Mouse (Mus musculus) left cerebral cortex, postnatal 25 days (tissue): ENCODE data around the gene Hoxc8. TPM values are rescaled to one million over a fixed set of nuclear protein-coding genes. Genes with fewer than 3 reads are reported as not detected.
A peak's percentile ranks its signal among the peaks of the same experiment; 100 is the strongest.

Experiments used
- DNase-seq, 2 experiments: peaks; one replicate each; pipeline ENCODE4 v3.0.0; 2022; ENCODE audit warnings: low spot score in 2 of 2, mixed read lengths in 1 of 2
- intact Hi-C: fragments of 180-260 bp; cut with DNase I; formaldehyde crosslinking; loops from one replicate; pipeline ENCODE4 v1.15.1; 2025
- total RNA-seq, 2 experiments: library from RNA; stranded (reverse); gene quantifications; 2 replicates each; pipeline ENCODE4 v1.2.3; 2021

The Hoxc8 gene
- total RNA-seq, 2 experiments from 2014 or later = not detected

DNA sequence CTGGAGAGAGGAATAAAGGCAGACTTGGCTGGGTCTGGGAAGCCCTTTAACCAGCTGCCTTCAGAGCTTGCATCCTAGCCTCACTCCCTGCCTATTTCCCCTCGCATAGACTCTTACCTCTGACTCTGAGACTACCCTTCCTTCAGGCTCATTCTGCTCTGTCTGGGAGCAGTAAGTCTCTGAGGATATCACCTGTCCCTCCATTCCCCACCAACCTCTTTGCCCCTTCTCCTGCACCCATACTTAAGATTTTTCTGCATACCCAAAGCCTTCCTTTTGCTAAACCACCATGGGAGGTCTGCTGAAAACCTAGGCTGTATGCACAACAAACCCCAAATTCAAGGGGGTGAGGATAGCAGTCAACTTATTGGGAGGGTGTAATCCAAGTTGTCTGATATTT is 10.5 kb upstream of the Hoxc8 start:
- intact Hi-C loops = loop anchor here (10.0 kb wide), 1 partner anchor 285 kb away; no protein-coding TSS in a partner anchor

DNA sequence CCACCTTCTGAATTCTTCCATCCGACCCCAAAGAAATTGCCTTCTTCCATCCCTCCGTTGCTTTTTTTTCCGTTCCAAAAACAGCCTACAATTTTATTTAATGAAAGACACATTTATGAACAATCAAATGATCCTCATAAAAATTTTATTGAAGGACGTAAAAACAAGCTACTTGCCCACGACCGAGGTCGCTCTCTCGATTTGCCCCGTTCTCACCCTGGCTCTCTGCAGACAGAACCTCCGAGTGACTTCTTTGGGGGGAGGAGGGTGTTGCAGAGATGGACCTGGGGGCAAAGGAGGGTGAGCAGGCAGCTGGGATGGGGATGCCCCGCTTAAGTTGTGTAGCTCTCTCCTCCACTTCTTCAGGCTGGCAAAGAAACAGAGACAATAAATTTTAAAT is 10.1 kb upstream of the Hoxc8 start:
- intact Hi-C loops = loop anchor here (10.0 kb wide), 1 partner anchor 286 kb away; no protein-coding TSS in a partner anchor
- DNase-seq = no peak

More for the DNA sequence above, 10.5 kb upstream of the Hoxc8 start:
- DNase-seq = no peak

DNA sequence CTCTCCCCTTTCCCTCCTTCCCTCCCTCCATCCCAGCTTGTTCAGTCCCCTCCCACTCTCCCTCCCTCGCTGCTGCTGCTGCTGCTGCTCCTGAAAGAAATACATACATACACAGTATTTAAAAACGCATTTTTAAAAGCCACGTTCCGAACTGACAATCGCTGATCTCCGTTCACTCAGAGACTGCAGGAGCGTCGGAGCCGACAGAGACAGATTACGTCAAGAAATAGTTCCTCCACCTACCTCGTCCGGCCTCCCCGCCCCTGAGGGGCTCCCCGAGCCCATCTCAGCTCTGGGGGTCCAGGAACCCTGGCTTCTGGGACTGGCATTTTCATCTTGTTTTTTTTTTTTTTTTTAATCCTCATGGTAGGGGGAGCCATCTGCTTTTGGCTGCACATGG is 9.5 kb upstream of the Hoxc8 start:
- no peak for DNase-seq
- intact Hi-C loops = loop anchor here (10.0 kb wide), 1 partner anchor 286 kb away; no protein-coding TSS in a partner anchor

DNA sequence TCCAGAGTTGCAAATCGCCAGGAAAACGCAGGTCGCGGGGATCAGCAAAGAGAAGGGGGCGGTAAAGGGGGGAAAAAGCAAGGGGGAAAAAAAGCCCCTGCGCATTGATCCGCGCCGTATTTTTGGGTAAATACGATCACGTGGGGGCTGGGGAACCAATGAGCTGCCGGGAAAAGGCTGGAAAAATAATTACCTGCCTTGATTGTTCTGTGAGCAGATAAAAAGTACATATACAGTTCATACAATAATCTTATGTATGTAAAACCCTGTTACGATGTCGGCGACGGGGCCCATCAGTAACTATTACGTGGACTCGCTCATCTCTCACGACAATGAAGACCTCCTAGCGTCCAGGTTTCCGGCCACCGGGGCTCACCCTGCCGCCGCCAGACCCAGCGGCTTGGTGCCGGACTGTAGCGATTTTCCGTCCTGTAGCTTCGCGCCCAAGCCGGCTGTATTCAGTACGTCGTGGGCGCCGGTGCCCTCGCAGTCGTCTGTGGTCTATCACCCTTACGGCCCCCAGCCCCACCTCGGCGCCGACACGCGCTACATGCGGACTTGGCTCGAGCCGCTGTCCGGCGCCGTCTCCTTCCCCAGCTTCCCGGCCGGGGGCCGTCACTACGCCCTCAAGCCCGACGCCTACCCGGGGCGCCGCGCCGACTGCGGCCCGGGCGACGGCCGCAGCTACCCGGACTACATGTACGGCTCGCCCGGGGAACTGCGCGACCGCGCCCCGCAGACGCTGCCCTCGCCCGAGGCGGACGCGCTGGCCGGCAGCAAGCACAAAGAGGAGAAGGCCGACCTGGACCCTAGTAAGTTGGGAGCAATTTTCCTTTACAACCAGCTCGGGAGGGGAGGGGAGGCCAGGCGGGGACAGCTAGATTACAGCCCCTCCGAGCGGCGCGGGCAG is 8.8 kb upstream of the Hoxc8 start:
- intact Hi-C loops = loop anchor here (10.0 kb wide), 1 partner anchor 287 kb away; no protein-coding TSS in a partner anchor
- no peak for DNase-seq

DNA sequence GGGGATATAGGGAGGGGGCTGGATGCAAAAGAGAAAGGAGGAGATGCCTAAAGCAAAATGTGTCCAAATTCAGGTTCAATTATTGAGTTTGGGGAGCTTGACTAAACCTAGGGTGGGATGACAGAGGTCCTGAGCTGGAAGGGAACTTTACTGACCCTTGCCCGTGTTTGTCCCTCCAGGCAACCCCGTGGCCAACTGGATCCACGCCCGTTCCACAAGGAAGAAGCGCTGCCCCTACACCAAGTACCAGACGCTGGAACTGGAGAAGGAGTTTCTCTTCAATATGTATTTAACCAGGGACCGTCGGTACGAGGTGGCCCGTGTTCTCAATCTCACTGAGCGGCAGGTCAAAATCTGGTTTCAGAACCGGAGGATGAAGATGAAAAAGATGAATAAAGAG is 6.7 kb upstream of the Hoxc8 start:
- intact Hi-C loops = loop anchor here (10.0 kb wide), 1 partner anchor 289 kb away; no protein-coding TSS in a partner anchor
- DNase-seq = no peak

DNA sequence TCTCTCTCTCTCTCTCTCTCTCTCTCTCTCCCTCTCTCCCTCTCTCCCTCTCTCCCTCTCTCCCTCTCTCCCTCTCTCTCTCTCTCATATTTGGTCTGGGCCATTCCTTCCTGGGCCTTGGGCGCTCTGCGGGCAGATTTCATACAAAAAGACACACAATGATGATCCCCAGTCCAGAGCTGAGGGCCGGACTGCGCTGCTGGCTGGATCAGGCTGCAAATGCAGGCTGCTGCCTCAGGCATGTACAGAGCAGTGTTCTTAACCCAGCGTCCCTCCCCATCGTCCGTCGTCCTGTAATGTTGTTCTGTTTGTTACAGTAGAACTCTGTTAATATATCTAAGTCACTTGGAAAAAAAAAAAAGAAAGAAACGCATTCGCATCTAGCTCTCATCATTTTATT is 5.9 kb upstream of the Hoxc8 start:
- intact Hi-C loops = loop anchor here (10.0 kb wide), 1 partner anchor 290 kb away; no protein-coding TSS in a partner anchor
- DNase-seq = no peak

DNA sequence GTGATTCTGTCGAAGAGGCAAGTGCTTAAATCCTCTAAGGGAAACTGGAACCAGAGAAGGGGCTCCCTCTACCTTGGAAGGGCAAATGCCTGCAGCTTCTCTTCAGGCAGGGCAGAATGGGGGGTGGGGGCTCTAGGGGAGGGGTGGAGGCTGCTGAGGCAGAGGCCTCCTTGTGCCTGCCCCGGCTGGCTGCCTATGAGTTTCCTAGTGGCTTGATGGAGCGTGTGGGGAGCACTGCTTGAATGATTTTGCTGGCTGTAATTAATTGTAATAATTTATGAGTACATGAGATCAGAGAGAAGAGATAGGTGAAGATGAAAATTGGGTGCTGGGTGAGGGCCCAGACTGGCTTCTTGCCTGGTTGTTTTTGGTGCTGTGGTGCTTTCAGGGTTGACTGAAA is 5.5 kb upstream of the Hoxc8 start:
- intact Hi-C loops = loop anchor here (10.0 kb wide), 1 partner anchor 290 kb away; no protein-coding TSS in a partner anchor
- DNase-seq = no peak

DNA sequence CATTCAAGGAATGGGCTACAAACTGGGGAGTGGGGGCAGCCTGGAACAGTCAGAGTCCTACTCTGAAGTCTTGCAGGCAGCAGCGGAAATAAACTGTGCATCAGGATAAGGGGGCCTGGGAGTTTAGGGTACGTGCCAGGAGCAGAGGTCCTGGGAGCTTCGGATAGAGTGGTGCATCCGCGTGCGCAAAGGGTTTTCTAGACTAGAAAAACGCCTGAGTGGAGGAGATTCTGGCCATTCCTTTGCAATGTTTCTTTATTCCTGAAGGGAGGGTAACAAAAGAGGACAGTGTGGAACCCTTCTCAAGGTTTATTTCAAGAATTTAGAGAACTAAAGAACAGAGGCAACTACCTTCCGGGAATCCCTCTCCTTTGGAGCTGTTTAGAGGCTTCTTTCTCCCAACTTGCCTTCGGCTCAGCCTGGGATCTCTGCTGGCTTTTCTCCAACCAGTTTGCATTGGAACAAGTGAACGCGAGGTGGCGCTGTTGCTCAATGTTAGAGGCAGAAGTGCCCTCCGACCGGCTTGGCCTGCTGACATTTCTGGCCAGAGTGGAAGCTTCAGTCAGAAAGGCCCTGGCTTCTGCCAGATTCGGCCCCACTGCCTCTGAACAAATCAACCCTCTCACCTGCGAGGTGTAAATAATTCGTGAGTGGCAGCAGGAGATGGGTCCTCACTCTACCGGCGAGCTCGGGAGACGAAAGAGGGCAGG is 3.1 kb upstream of the Hoxc8 start:
- intact Hi-C loops = loop anchor here (2.0 to 10.0 kb wide), 2 partner anchors 186 to 292 kb away; no protein-coding TSS in a partner anchor
- DNase-seq = peak; percentile 78 to 82

DNA sequence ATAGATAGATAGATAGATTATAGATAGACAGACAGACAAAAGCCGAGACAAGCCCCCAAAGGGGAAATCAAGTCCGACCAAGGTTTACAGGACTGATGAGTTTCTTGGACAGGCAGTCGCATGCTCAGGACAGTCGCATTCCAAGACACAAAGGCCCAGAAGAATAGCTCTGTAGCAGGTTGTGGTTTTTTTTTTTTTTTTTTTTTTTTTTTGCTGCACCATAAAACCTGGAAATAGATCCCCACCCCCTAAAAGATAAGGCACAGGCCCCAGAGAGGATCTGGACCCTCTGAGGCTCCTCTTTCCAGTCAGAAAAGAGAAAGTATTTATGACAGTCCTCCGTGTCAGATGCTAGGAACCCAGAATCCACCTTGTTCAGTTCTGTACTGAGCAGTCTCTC is 2.3 kb upstream of the Hoxc8 start:
- intact Hi-C loops = loop anchor here (10.0 kb wide), 1 partner anchor 293 kb away; no protein-coding TSS in a partner anchor
- DNase-seq = no peak

DNA sequence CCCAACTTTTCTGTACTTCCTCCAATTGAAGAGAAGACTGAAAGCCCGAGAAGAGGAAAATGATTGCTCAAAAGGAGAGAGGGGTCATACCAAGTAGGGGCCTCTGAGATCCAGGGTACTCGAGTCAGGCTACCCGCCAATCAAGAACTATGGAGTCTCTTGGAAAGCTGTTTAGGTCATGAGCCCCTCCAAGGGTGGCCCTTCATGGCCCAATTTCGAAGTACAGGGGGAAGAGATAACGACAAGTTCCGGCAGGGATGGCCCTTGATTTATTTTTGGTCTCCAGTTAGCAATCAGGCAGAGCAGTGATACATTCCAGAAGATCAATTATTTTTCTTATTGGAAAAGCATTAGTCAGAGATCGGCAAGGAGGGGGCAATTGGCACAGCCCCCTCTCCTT is 1.4 kb downstream of the Hoxc8 start:
- intact Hi-C loops = no loop called here
- DNase-seq = no peak

DNA sequence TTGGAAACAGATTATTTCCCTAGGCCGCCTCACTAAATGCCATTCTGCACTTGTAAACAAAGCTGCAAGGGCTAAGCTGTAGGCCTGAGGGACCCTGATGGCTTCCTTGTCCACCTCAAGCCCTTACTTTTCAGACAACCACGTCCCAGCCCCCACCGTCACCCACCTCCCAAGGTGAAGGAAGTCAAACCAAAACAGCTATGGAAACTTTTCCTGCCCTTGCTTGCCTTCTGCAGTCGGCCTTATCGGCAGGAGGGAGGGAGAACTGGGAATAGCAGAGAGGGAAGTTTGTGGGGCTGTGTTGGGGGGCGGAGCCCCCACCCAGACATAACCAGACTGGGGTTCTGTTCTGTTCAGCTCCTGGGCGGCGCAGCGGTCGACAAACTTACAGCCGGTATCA is 1.8 kb downstream of the Hoxc8 start:
- intact Hi-C loops = no loop called here
- no peak for DNase-seq

DNA sequence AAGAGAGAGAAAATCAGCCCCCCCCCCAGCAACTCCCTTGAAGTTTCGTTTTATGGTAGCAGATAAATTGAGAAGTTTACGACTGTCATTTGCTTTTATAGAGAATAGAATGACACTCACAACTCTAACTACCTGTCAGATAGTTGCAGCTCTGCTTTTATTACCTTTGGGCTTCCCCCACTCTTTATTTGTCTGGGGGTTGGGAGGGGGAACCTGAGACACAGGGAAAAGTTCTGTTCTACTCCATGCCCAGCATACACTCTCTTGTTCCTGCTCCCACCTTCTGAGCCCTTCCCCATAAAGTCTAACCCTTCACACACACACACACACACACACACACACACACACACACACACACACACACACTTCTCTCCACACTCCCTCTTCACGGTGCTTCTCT is 2.5 kb downstream of the Hoxc8 start:
- intact Hi-C loops = no loop called here
- DNase-seq = no peak

DNA sequence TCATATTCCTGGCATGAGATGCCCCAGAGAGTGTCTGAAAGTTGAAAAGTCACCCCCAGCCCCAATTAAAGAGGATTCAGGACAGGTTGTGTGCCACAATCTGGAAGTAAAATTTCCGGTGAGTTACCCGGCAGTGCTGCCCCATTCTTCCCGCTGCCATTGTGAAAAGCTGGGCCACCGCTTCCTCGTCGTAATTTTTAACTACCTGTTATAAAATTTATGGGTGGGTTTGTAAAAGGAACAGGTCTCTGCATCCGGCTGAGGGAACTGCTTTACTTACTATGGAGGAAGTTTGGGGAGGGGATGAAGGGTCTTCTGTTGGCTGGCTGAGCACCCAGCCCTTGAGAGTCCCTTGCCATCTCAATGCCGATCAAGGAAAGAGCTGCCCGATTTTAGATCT is 6.1 kb downstream of the Hoxc8 start:
- intact Hi-C loops = no loop called here
- no peak for DNase-seq

DNA sequence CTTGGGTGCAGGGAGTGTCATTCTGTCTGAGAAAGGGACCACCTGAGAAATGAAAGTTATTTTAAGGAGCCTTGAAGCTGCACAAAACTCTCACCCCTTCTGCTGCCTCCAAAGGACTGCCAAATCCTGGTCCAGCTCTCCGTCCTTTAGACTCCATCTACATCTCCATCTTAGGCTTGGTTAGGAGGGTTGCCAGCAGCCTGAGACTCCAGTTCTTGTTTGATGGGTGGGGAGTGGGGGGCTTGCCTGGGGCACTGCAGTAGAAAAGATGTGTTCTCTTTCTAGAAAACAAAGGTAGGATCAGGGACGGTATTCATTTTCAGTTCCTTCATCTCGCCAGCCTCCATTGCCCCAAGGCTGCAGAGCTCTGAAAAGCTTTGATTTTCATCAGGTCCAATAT is 7.0 kb downstream of the Hoxc8 start:
- intact Hi-C loops = no loop called here
- DNase-seq = no peak

DNA sequence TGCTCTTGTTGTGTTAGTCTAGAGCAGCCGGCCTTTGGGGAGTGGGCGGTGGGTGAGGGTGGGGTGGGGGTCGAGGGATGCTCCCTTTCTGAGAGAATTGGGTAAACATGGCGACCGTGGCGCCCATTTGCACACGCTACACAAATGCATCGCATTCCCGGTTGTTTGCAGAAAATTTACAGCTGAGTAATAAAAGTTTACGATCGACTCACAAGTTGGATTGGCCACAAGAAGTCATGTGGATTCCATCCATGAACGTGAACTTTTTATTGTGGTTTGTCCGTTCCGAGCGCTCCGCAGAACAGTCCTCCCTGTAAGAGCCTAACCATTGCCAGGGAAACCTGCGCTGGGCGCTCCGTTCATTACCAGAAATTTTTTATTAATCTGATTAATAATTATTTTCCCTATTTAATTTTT is 7.5 kb downstream of the Hoxc8 start, which contains the start of gene Hoxc6:
TSS of gene Hoxc6 (plus strand) at position 319 of the 417 bp plus-strand sequence.
- intact Hi-C loops = no loop called here
- no peak for DNase-seq

DNA sequence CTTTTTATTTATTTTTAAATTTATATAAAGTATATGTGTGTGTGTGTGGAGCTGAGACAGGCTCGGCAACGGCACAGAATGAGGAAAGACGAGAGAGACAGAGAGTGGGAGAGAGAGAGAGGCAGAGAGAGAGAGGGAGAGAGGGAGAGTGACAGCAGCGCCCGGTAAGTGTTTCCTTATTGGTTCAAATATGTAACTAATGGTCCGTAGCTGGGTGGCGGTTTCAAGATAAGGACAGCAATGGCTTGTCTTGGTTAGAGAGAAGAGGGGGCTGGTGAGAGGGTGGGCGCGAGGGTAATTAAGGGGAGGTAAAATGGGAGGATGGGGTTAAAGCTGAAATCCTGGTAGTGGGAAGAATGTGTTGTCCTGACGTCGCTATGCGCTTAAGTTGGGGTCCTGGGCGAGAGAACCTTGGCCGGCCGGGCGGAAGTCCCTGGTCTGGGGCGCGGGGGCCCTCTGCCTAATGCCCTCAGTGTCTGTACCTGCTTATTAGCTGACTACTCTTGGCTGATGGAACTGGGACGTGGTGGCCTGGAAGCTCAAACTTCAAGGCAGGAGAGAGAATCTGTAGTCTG is 8.3 kb downstream of the Hoxc8 start:
- DNase-seq = no peak
- intact Hi-C loops = no loop called here

DNA sequence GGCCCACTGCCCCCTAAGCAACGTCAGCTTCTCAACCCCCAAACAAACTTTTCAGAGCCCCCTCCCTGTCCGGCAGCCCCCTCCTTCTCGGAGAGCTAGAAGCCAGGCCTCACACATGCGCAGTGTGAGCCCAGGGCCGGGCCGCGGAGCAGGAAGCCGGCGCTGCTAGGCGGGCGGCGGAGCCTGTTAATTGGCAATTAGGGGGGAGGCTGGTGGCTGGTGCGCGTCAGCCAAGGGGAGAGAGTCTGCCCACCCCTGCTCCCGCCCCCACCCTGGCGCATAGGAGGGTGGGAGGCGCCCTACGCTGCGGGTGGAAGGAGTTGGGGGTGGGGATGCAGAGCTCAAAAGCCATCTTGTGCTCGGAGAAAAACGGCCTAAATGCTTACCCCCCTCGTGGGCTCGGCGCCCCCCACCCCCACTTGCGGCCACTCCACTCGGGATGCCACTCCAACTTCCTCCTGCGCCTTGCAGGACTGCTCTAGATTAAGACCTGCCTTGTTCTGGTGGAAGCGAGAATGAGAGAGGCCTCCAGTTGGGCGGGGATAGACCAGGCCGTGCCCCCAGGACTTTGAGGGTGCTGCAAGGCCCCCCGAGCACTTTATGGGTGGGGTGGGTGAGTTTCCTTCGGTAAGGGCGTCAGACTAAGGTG is 8.9 kb downstream of the Hoxc8 start:
- DNase-seq = peak in 1 of 2 experiments; percentile 32
- intact Hi-C loops = no loop called here

DNA sequence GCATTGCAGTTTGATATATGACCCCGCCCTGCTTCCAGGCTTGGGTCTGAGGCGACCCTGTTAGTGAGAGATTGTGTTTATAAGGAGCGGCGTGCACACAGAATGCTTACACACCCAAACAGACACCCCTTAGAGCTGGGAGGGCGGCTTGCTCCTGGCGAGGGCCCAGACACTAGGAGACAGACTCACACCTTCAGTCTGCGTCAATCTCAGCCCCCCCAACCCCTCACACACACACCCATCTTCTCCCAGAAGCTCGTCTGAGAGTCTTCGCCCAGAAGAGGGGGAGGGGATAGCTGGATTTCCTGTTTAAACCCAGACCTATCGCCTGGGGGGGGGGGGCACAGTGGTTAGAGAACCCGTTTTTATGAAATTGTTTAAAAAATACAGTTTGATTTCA is 9.5 kb downstream of the Hoxc8 start:
- intact Hi-C loops = no loop called here
- no peak for DNase-seq

DNA sequence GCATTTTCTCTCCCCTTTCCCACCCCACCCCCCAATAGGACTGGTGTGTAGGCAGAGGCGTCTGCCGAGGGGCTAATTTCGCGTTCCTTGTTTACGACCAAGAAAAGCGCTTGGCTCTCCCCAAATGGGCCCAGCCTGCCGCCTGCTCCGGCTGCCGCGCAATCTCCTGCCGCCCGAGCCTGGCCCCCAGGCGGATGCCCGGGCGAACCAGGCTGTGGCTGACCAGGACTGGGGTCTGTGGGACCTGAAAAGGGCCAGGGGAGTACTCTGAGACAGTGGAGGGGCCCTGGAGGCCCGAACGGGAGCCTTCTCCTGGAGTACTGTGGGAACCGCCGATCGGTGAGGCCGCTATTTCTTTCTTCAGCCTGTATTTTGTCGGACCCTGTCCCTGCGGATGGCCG is 10.1 kb downstream of the Hoxc8 start:
- intact Hi-C loops = no loop called here
- DNase-seq = no peak
